Mouse (Mus musculus): ENCODE data around the gene Itga1. TPM values are rescaled to one million over a fixed set of nuclear protein-coding genes. Genes with fewer than 3 reads are reported as not detected.

Gene Itga1
- polyA plus RNA-seq, 1 experiment from 2014 or later: 29.6 TPM

DNA sequence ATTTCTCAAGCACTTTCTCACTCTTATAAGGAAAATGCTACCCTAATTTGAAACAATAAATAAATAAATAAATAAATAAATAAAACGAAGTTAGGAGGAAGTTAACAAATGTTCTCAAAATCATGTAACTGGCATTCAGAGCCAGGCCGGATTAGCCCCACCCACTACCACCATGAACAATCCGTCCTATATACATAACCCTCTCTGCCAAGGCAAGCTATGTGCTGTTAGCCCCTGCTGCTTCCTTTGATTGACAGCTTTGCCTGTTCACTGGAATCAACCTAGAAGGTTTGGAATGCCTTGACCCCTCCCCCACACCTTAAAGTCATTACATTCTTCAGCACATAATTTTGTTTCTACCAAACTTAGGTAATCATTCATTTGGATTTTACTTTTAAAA, 10.3 kb downstream of the Itga1 start:
- Histone ChIP-seq H3K9ac (ENCODE audit: low read length) (no peak overlapping the region), H3K9me3 (replicated peaks; ENCODE audit: control insufficient read depth, low read length) (no peaks in the 10 kb centered on the region), H3K27ac (ENCODE audit: low read length) (no peak overlapping the region), H3K4me2 (ENCODE audit: low read depth, low read length) (no peak overlapping the region), H3K36me3 (ENCODE audit: control insufficient read depth, insufficient read depth, low read length) (peaks cover 11% of the 10 kb centered on the region; the same call in 1 of the 2 replicates), H3K4me3 (replicated peaks; ENCODE audit: low read length) (no peak overlapping the region), H3K4me1 (ENCODE audit: control insufficient read depth, insufficient read depth, low read length) (peaks cover 32% of the 10 kb centered on the region), H3K27me3 (ENCODE audit: control insufficient read depth, insufficient read depth, low read length) (no peaks in the 10 kb centered on the region)
- 65% methylated on average over 3 of the region's 3 CpGs for WGBS
- no peak for ATAC-seq (ENCODE audit: insufficient read depth, low FRiP score)

DNA sequence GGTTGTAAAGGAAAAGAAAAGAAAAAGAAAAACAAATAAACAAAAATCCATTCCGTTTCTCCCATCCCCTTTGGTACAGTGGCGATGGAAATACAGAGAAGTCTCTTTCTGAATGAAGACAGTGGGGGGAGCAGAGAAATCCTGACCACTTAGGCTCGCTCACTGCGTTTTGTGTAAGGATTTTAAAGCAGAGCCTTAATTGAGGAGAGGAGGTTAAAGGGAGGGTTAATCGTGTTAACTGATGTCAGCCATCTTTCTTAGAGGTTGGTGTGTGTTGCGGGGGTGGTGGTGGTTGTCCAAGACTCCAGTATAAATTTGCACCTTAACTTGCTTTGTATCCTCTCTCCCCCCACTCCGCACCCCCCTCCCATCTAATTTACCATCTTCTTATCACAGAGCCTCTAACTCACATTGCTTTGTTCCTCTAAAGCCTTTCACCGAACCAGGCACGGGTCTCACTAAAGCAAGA, 10.8 kb downstream of the Itga1 start:
- peaks cover 13% of the 10 kb centered on the region; the same call in 1 of the 2 replicates for H3K36me3 ChIP-seq (ENCODE audit: control insufficient read depth, insufficient read depth, low read length)
- no peak for ATAC-seq (ENCODE audit: insufficient read depth, low FRiP score)
- H3K4me3 ChIP-seq (replicated peaks; ENCODE audit: low read length): peak overlapping the region; percentile 68
- H3K4me2 ChIP-seq (ENCODE audit: low read depth, low read length): peak overlapping the region; percentile 98
- peak overlapping the region; percentile 95 for H3K27ac ChIP-seq (ENCODE audit: low read length)
- H3K27me3 ChIP-seq (ENCODE audit: control insufficient read depth, insufficient read depth, low read length): no peaks in the 10 kb centered on the region
- H3K9ac ChIP-seq (ENCODE audit: low read length): peak overlapping the region; percentile 94; the same call in 1 of the 2 replicates
- no peaks in the 10 kb centered on the region for H3K9me3 ChIP-seq (replicated peaks; ENCODE audit: control insufficient read depth, low read length)
- 40% methylated on average over 9 of the region's 9 CpGs for WGBS
- H3K4me1 ChIP-seq (ENCODE audit: control insufficient read depth, insufficient read depth, low read length): peaks cover 28% of the 10 kb centered on the region

DNA sequence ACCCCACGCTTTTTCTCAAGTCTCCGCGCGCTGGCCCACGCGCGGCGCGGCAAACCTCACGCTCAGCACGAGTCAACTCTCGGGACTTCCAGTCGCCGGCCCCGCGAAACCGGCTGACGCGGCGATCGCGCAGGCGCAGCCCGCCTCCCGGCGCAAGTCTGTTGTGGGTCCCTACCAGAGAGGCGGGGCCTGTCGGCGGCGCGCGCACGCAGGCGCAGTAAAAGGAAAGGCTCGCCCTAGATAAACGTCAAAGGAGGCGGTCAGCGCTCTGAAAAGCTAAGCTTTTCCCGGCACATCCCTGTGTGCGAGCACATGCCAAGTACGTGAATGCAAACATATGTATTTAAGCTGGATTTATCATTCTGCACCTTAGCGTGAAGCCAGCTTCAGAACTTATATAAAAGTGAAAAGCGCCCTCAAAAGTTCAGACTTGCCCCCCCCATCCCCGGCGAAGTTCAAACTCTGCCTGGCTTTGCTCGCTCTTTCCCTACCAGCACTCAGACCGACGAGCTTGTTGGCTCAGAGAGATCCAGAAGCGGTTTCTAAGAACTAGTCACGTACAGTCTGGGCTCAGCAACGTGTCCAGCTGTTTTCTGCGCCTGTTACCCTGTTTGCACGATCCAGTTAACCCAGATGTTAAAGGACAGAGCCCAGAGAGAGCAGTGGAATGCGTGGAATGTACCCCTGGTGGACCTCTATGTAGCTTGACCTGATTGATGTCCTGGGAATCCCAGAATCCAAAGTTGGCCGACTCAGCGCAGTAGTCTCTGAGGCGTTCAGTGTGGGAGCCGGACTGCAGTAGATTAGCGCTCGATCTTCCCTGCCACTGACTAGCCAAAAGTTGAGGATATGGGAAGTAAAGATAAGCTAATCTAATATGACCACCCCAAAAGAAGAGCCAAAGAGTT, 11.4 kb downstream of the Itga1 start, which contains the start of gene Pelo:
Gene Pelo (minus strand): TSS at position 118 of the 908 bp plus-strand sequence.
- WGBS: under 1% methylated on average over 60 of the region's 60 CpGs
- H3K9me3 ChIP-seq (replicated peaks; ENCODE audit: control insufficient read depth, low read length): no peaks in the 10 kb centered on the region
- peaks cover 25% of the 10 kb centered on the region for H3K4me1 ChIP-seq (ENCODE audit: control insufficient read depth, insufficient read depth, low read length)
- peak within 1 kb of the TSS; percentile 95 for H3K27ac ChIP-seq (ENCODE audit: low read length)
- no peaks in the 10 kb centered on the region for H3K27me3 ChIP-seq (ENCODE audit: control insufficient read depth, insufficient read depth, low read length)
- H3K36me3 ChIP-seq (ENCODE audit: control insufficient read depth, insufficient read depth, low read length): peaks cover 13% of the 10 kb centered on the region; the same call in 1 of the 2 replicates
- peak; percentile 93 for ATAC-seq (ENCODE audit: insufficient read depth, low FRiP score)
- peak within 1 kb of the TSS; percentile 98 for H3K4me2 ChIP-seq (ENCODE audit: low read depth, low read length)
- peak within 1 kb of the TSS; percentile 68 for H3K4me3 ChIP-seq (replicated peaks; ENCODE audit: low read length)
- peak within 1 kb of the TSS; percentile 94 for H3K9ac ChIP-seq (ENCODE audit: low read length)

DNA sequence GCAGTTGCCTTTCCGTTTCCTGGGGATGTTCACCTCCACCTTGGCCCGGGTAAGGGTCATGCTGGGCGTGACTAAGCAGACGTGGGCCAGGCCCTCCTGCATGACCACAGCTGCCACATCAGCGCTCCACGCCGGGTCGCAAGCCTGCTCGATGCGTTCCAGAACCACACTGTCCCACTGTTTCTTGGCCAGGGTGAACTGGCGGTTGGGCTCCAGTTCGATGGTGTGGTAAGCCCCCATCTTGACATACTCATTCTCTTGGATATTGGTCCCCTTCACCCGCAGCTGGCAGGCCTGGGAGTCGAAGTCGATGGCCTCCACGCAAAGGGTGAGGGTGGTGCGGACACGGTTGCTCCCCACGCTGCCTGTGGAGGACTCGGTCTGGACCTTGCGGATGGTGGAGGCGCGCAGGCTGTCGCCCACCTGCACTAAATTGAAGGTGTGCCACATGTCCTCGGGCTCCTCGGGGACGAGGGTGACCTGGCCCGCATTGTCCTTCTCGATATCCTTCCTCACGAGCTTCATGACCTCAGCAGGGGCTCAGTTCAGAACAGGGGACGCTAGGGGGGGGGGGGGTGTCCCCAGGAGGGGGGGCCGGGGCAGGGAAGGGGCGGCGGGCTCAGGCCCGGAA, 12.3 kb downstream of the Itga1 start:
- Histone ChIP-seq H3K36me3 (ENCODE audit: control insufficient read depth, insufficient read depth, low read length) (peaks cover 13% of the 10 kb centered on the region; the same call in 1 of the 2 replicates), H3K4me1 (ENCODE audit: control insufficient read depth, insufficient read depth, low read length) (peaks cover 22% of the 10 kb centered on the region), H3K9me3 (replicated peaks; ENCODE audit: control insufficient read depth, low read length) (no peaks in the 10 kb centered on the region), H3K9ac (ENCODE audit: low read length) (peak overlapping the region; percentile 94), H3K4me3 (replicated peaks; ENCODE audit: low read length) (peak overlapping the region; percentile 68), H3K4me2 (ENCODE audit: low read depth, low read length) (peak overlapping the region; percentile 98), H3K27me3 (ENCODE audit: control insufficient read depth, insufficient read depth, low read length) (no peaks in the 10 kb centered on the region), H3K27ac (ENCODE audit: low read length) (peak overlapping the region; percentile 95)
- peak; percentile 33 for ATAC-seq (ENCODE audit: insufficient read depth, low FRiP score)
- 5% methylated on average over 32 of the region's 35 CpGs for WGBS

DNA sequence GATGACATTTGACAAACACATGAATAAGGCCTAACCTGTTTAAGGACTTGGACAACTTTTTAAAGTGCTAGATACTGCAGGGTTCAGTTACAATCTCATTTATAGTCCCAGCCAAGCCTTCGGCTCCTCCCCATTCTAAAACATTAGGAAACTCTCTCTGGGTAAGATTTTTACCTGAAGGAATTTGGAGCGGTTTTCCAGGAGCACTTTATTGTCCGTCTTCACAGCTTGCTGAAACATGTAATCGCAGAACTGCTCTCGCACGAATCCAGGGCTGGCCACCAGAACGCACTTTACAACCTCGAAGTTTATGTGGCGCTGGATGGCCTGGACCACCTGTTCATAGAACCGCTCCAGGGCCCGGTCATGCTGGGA, 12.8 kb downstream of the Itga1 start:
- no peak overlapping the region for H3K27ac ChIP-seq (ENCODE audit: low read length)

DNA sequence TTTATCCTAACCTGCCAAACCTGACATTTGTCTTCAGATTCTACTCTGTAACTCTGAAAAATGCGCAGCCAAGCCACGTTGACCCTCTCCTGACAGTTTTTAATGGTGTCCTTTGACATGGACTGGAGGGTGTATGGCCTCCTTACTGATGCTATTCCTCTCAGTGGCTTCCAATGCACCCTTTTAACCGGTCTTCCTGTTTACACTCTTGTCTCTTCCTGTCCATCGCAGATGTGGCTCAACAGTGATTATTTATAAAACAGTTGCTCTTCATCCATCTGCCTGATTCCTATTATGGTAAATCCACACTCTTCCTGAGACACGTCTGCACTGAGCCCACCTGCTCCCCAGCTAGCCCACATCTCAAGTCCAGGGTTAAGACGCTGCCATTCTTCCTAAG, 15.8 kb downstream of the Itga1 start:
- Histone ChIP-seq H3K9ac (ENCODE audit: low read length) (no peak overlapping the region), H3K9me3 (replicated peaks; ENCODE audit: control insufficient read depth, low read length) (no peaks in the 10 kb centered on the region), H3K4me1 (ENCODE audit: control insufficient read depth, insufficient read depth, low read length) (peaks cover 22% of the 10 kb centered on the region), H3K4me2 (ENCODE audit: low read depth, low read length) (no peak overlapping the region), H3K4me3 (replicated peaks; ENCODE audit: low read length) (no peak overlapping the region), H3K27me3 (ENCODE audit: control insufficient read depth, insufficient read depth, low read length) (no peaks in the 10 kb centered on the region), H3K36me3 (ENCODE audit: control insufficient read depth, insufficient read depth, low read length) (peaks cover 13% of the 10 kb centered on the region; the same call in 1 of the 2 replicates), H3K27ac (ENCODE audit: low read length) (no peak overlapping the region)
- 64% methylated on average over 6 of the region's 6 CpGs for WGBS
- ATAC-seq (ENCODE audit: insufficient read depth, low FRiP score): no peak

More for the DNA sequence above, 12.8 kb downstream of the Itga1 start:
- whole genome bisulfite sequencing: 43% methylated on average over 11 of the region's 11 CpGs
- Histone ChIP-seq H3K4me3 (replicated peaks; ENCODE audit: low read length) (peak overlapping the region; percentile 68), H3K9ac (ENCODE audit: low read length) (peak overlapping the region; percentile 94), H3K36me3 (ENCODE audit: control insufficient read depth, insufficient read depth, low read length) (peaks cover 13% of the 10 kb centered on the region; the same call in 1 of the 2 replicates), H3K27me3 (ENCODE audit: control insufficient read depth, insufficient read depth, low read length) (no peaks in the 10 kb centered on the region), H3K4me1 (ENCODE audit: control insufficient read depth, insufficient read depth, low read length) (peaks cover 22% of the 10 kb centered on the region), H3K4me2 (ENCODE audit: low read depth, low read length) (peak overlapping the region; percentile 98), H3K9me3 (replicated peaks; ENCODE audit: control insufficient read depth, low read length) (no peaks in the 10 kb centered on the region)
- no peak for ATAC-seq (ENCODE audit: insufficient read depth, low FRiP score)

DNA sequence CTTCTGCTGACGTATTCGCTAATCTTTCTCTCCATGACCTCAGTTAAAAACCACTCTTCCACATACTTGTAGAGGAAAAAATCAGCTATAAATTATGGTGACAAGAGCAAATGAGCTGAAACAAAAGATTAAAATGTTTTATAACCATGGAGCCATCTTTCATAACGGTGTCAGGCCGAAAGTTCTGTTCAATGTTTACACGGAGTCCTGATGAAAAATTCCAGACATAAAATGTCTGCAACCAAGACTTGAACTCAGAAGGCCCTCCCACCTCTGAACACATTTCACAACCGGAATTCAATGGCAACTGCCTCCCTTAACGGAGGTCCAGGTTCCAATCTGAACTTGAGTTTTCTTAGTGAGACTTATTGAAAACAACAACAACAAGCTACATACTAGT, 19.4 kb downstream of the Itga1 start:
- Histone ChIP-seq H3K9ac (ENCODE audit: low read length) (no peak overlapping the region), H3K4me3 (replicated peaks; ENCODE audit: low read length) (no peak overlapping the region), H3K27ac (ENCODE audit: low read length) (no peak overlapping the region), H3K27me3 (ENCODE audit: control insufficient read depth, insufficient read depth, low read length) (no peaks in the 10 kb centered on the region), H3K4me1 (ENCODE audit: control insufficient read depth, insufficient read depth, low read length) (peaks cover 13% of the 10 kb centered on the region; the same call in 1 of the 2 replicates), H3K9me3 (replicated peaks; ENCODE audit: control insufficient read depth, low read length) (no peaks in the 10 kb centered on the region), H3K36me3 (ENCODE audit: control insufficient read depth, insufficient read depth, low read length) (0 out of 2 replicates have a peak, but pooled peaks cover 2% of the 10 kb centered on the region), H3K4me2 (ENCODE audit: low read depth, low read length) (no peak overlapping the region)
- 49% methylated on average over 7 of the region's 7 CpGs for whole genome bisulfite sequencing
- no peak for ATAC-seq (ENCODE audit: insufficient read depth, low FRiP score)

DNA sequence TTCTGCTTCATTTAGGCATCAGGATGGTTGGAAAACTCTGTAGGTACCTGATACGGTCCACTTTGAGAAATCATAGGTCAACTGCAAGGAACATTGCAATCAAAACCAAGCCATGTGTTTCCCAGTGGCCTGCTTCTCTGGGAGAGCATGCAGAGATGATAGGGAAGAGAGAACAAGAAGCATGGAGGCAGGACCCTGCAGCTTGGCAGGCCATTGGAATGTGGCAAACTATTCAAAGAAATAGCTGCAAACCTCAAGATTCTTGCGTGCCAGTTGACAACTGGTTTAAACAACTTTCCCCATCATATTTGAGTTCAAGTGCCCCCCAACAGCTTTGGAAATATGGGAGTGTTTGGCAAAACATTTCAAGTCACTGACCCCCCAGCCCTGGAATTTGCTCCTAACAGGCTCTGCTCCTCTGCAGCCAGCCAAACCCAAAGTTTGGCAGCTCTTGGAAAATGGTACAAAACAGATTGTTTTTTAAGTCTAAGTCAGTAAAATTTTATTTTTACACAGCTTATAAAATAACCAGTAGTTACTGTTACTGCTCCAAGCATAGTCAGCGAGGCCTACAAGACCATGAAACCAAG, 21.7 kb downstream of the Itga1 start:
- Histone ChIP-seq H3K4me3 (replicated peaks; ENCODE audit: low read length) (no peak overlapping the region), H3K4me1 (ENCODE audit: control insufficient read depth, insufficient read depth, low read length) (0 out of 2 replicates have a peak, but pooled peaks cover 8% of the 10 kb centered on the region), H3K4me2 (ENCODE audit: low read depth, low read length) (no peak overlapping the region), H3K36me3 (ENCODE audit: control insufficient read depth, insufficient read depth, low read length) (no peaks in the 10 kb centered on the region), H3K27me3 (ENCODE audit: control insufficient read depth, insufficient read depth, low read length) (no peaks in the 10 kb centered on the region), H3K27ac (ENCODE audit: low read length) (no peak overlapping the region; the same call in 1 of the 2 replicates), H3K9ac (ENCODE audit: low read length) (no peak overlapping the region), H3K9me3 (replicated peaks; ENCODE audit: control insufficient read depth, low read length) (no peaks in the 10 kb centered on the region)
- no peak for ATAC-seq (ENCODE audit: insufficient read depth, low FRiP score)
- WGBS: 81% methylated on average over 3 of the region's 3 CpGs

Measured in stomach, embryonic 16.5 days (tissue).